Mouse (Mus musculus): ENCODE measurements around the gene Clint1.

Clint1 gene

DNA sequence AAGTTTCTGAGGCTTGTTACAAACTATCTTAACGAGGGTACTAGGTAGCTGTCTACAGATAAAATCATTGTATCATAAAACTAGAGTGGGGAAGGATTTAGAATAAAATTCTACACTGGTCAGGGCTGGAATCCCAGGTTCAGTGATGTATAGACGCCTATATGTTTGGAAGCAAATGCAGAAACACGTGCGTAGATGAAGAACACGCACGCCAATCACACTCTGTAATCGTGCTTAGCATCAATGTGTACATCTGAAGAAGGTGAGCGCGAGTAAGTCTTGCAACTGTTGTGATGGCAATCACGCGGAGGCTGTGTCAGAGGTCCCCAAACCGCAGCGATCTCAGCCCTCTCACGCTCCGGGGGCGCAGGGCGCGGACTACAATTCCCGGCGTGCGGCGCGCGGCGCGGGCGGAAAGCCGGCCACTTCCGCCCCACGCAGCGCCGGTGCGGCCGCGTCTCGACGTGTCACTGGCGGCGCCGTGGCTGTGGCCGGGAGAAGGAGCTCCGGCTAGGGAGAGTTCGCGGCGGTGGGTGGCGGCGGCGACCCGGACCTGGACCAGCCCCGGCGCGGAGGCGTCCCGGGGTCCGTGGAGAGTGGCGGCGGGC is at the start of gene Clint1:
Gene Clint1 (plus strand): TSS at position 536 of the 608 bp plus-strand sequence.
- whole genome bisulfite sequencing, result under 1% methylated on average over 56 of the region's 57 CpGs

- 92% methylated on average over 4 of the region's 4 CpGs for WGBS
Measured at GRCm38 (mm10) chr11:45804068-45804467, 47.8 kb upstream of the Clint1 start.

DNA sequence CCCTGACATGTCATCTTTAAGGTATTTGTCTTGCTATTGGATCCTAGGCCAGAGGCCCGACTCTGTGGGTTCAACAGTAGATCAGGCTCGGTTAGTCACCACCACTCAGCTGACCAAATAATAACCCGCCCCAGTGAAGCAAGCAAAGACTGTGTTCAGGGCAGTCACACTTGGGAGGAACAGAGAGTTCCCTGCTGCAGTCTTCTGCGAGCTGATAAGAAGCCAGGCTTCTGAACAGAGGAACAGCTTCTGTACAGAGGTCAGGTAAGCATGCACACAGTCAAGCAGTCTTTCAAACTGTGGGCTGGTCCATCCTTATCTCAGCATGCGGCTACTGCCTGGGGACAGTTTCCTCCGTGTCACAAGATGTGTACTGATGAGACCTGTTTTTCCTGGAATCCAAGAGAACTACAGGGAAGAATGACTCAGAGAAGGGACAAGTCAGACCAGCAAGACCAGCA is 46.5 kb upstream of the Clint1 start:
- 88% methylated on average over 6 of the region's 6 CpGs for WGBS

DNA sequence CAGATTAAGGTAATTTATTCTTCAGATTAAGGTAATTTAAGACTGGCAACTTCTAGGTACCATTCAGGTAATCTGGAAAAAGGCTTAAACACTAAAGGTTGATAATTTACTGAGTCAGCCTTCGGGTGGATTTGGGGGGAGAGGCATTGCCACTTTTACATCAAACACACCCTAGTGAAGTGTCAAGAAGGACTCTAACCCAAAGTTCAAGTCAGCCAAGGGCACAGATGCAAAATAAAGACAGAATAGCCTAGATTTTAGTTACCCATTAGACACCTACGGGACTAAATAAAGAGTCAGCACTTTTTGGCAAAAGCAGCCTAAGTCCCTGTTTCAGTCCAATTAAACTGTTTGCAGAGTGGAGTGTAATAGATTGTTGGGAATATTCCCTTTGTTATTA is 46.0 kb upstream of the Clint1 start:
- WGBS, result 88% methylated on average over 2 of the region's 2 CpGs

DNA sequence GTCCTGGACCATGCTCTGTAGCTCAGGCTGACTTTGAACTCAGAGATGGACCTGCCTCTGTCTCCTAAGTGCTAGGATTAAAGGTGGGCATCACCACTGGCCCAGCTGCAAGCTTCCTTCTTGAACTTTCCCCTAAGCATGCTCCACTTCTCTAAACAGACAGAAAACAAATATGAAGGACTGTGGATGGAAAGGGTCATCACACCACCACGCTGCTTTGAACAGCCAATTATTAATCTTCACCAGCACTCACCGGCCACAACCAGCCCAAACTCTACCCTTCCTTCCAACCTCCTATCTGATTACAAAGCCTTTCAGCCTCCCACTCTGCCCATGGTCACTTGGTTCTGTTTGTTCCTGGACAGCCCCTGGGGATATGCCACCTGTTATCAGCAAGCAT is 45.6 kb upstream of the Clint1 start:
- WGBS, result 93% methylated on average over 2 of the region's 2 CpGs

DNA sequence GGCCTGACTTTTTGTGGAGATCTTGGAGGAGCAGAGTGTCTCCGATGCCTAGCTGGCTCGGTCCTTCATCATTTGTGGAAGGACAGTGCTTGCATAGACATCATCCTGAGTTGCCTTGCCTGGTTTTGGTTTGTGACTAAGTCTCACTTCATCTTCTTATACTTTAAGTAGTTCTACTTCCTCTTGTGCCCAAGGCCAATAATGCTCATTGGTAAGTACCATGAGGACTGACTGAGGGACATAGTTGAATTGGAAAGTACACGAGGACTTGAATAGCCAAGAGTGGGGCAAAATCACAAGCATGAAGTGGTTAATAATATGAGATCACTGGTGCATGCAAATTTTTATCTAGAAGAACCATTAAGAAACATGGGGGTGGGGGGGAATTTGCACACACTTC is 45.0 kb upstream of the Clint1 start:
- 83% methylated on average over 3 of the region's 3 CpGs for WGBS

- WGBS, result 76% methylated on average over 12 of the region's 12 CpGs
Measured at GRCm38 (mm10) chr11:45807820-45808219, 44.0 kb upstream of the Clint1 start.

DNA sequence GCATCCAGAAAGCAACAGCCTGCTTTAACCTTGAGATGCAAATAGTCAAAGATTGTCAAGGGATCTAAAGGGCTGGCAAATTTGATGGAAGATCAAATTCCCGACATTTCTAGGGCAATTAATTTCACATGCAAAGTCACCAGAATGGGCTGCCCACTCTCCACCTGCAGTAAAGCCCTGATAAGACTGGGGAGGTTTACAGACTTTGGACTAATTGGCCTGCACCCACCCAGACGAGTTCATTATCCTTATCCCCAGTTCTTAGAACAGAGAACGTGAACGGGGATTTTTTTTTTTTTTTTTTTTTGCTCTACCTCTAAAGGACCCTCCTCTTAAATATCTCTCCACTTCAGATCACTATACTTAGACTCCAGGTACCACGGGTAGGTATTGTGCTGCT is 42.4 kb upstream of the Clint1 start:
- 57% methylated on average over 5 of the region's 5 CpGs for WGBS

DNA sequence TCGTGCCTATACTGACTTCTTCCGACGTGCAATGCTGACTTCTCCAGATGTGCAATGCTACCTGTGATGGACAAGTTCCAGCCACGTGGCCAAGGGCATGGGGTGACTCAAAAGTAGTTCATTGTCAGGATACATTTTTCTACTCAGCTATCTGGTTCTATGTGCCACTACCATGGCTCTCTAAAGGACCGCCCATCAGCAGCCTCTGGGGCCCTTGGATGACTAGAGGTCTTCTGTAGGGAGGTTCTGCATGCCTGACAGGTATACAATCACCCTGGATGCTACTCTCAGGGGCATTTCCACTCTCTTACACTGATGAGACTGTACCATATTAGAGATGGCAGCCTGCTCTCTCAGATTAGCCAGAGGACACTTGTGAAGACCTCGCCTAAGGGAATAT is 41.8 kb upstream of the Clint1 start:
- WGBS, result 91% methylated on average over 6 of the region's 6 CpGs

- WGBS, result 97% methylated on average over 8 of the region's 8 CpGs
Measured at GRCm38 (mm10) chr11:45810805-45811204, 41.0 kb upstream of the Clint1 start.

DNA sequence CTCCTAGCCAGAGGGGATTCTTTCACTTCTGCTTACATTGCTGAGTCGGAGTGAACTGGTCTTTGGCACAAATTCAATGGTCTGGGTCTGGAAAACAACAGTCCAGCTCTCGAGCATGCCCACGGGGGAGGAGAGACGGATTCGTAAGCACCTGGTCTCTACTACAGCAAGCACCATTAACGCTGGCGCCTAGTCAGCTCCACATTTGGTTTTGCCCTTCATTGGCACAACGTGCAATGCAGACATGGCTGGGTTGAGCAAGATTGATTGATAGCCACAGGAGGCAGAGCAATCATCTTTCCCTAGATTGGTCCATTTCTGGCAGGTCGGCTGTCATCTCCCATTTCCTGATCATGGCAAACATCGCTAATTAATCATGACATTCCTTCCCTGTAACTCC is 36.2 kb upstream of the Clint1 start:
- 75% methylated on average over 10 of the region's 10 CpGs for WGBS

- WGBS, result 75% methylated on average over 1 of the region's 1 CpGs
Measured at GRCm38 (mm10) chr11:45816712-45817111, 35.1 kb upstream of the Clint1 start.

GRCm38 (mm10) chr11:45817996-45818395 is 33.9 kb upstream of the Clint1 start:
- 64% methylated on average over 3 of the region's 3 CpGs for WGBS

- WGBS, result 91% methylated on average over 6 of the region's 6 CpGs
Measured at GRCm38 (mm10) chr11:45820930-45821329, 30.9 kb upstream of the Clint1 start.

DNA sequence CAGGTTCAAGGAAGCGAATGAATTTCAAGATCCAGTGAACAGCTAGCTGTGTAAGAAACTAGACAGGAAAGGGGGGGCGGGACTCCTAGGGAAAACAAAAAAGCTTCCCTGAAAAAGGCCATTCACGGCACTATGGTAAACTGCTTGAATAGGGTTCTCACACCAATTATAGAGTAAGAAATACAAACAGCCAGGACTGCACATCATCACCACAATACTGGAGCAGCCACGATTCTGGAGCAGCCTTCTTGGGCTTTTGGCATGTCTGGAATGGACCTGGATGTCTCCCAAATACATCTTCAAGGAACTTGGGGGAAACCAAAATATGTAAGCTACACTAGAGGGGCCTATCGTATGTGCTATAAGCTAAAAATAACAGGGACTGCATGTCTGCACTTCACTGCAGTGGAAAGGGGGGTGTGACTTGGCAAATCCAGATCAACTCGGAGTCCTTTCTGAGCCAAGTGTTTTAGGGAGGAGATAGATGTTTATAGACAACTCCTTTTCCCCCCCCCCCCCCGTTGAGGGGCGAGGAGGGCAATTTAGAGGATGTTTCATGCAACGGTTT is 21.0 kb upstream of the Clint1 start:
- WGBS, result 48% methylated on average over 9 of the region's 9 CpGs

GRCm38 (mm10) chr11:45831476-45832143 is 20.2 kb upstream of the Clint1 start:
- 85% methylated on average over 15 of the region's 15 CpGs for WGBS

GRCm38 (mm10) chr11:45835625-45836255 is 16.1 kb upstream of the Clint1 start:
- whole genome bisulfite sequencing, result 69% methylated on average over 4 of the region's 4 CpGs

GRCm38 (mm10) chr11:45837257-45837817 is 14.5 kb upstream of the Clint1 start:
- 88% methylated on average over 5 of the region's 5 CpGs for WGBS

- 87% methylated on average over 3 of the region's 3 CpGs for WGBS
Measured at GRCm38 (mm10) chr11:45838450-45838849, 13.4 kb upstream of the Clint1 start.

DNA sequence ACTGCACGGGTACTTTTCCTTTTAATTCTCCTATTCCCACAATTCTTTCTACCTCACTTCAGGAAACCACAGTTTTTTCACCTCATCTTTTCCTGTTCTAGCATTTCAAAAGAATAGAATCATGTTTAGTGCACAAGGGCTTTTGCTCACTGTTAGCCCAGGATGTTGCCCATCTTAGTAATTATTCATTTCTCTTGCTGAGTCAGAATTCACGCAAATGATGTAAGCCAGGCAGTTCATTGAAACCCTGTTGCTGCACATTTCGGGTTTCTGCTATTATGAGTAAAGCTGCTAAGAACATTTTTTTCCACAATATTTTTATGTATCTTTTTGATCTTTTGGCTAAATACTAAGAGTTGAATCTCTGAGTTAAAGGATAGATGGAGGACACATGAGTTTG is 11.5 kb upstream of the Clint1 start:
- 79% methylated on average over 3 of the region's 3 CpGs for WGBS

DNA sequence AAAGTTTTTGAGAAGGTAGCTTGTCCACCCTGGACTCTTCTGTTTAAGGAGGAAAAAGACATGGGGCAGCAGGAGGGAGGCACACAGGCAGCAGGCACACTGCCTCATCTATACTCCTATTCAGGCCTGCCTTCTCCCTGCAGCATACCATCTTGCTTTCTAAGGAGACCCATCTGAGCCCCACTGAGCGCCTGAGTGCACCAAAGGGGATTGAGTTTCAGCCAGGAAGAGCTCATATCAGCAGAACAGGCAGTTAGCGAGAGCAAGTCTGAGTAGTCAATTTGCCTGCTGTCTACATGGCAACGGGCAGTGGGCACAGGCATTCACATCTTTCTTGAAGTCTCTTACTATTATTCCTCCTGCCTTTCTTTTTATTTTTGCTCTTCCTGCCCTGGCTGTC is 5.8 kb upstream of the Clint1 start:
- 59% methylated on average over 3 of the region's 3 CpGs for WGBS

DNA sequence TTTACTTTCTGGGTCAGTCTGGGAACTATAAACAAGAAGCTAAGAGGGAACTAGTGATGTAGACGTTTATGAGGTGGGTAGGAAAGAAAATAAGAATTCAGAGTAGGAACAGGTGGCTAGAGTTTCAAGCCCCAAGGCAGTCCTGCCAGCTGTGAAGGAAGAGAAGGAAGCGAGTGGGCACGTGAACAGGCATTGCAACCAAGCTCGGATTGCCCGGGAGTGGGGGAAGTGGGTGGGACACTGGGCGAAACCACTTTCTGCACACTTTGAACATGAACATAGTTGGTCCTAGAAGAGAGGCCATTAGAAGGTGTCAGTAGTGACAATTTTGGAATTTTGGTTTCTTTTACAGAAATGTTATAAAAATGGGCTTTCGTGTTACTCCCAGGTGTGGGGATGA is 4.3 kb upstream of the Clint1 start:
- WGBS, result 71% methylated on average over 7 of the region's 7 CpGs

Measured in cerebral cortex, adult 2 months (tissue).